In the genomic region with DNA sequence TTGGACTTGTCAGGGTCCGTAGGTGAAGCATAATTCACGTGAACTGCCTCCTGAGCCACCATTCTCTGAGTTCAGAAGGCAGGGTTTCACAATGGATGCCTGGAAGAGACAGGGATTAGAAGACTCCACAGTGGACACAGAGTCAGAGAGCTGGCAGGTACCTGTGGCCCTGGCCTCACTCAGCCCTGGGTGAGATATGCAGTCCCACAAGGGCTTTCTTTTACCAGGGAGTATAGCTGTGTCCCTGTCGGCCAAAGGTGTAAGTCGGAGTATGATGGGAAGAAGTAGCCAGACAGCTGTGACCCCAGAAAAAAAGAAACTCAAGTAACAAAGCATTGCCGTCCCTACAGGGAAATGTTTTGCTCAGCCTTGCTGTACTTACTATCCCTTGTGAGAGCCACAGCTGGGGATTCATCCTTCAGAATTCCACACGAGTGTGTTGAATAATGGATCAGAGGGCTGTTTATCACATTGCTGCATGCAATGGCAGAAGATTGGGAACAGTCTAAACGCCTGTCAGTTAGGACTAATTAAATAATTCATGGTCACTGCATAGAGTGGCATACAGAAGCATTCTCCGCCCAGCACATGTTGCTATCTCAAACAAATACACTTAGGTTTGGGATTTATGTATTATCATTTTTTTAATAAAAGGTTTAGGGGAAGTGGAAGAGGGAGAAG, we compare ENCODE assay signal across 21 mouse cellular contexts. TPM values are rescaled to one million over a fixed set of nuclear protein-coding genes. Genes with fewer than 3 reads are reported as not detected.
DNase-seq lines count a peak whose midpoint lies in the region; ATAC-seq lines count a peak whose summit lies in the region.
"Had no signal": no experiment of that assay in that cellular context is flagged by ENCODE, and none has a peak within 500 bp of the region (broad histone marks: within the 10 kb centered on the region; RNA-seq: fewer than 3 reads in every experiment).

No protein-coding gene starts in this region.

- H3K9me3 ChIP-seq in forebrain, embryonic 14.5 days (replicated peaks; ENCODE audit: control insufficient read depth, low read length): no peaks in the 10 kb centered on the region
- H3K9me3 ChIP-seq in forebrain, embryonic 11.5 days (ENCODE audit: control insufficient read depth, low read length): no peaks in the 10 kb centered on the region
- H3K9me3 ChIP-seq in hindbrain, embryonic 11.5 days (ENCODE audit: control insufficient read depth, low read length): no peaks in the 10 kb centered on the region
- H3K9me3 ChIP-seq in hindbrain, embryonic 13.5 days: no peaks in the 10 kb centered on the region
- no peaks in the 10 kb centered on the region for H3K9me3 ChIP-seq in hindbrain, embryonic 12.5 days (replicated peaks)
- no peaks in the 10 kb centered on the region for H3K9me3 ChIP-seq in midbrain, embryonic 16.5 days (replicated peaks; ENCODE audit: control insufficient read depth, low read length, poor library complexity, severe bottlenecking)
- H3K9me3 ChIP-seq: forebrain, embryonic 12.5 days had no signal

- no peaks in the 10 kb centered on the region for H3K27me3 ChIP-seq in forebrain, embryonic 14.5 days (replicated peaks; ENCODE audit: control insufficient read depth, insufficient read depth, low read length)
- H3K27me3 ChIP-seq in forebrain, embryonic 11.5 days (ENCODE audit: control insufficient read depth, insufficient read depth, low read length): no peaks in the 10 kb centered on the region
- H3K27me3 ChIP-seq in hindbrain, embryonic 11.5 days (ENCODE audit: control insufficient read depth, insufficient read depth, low read length): no peaks in the 10 kb centered on the region
- no peaks in the 10 kb centered on the region for H3K27me3 ChIP-seq in hindbrain, embryonic 13.5 days
- H3K27me3 ChIP-seq in hindbrain, embryonic 12.5 days: no peaks in the 10 kb centered on the region
- no peaks in the 10 kb centered on the region for H3K27me3 ChIP-seq in midbrain, embryonic 16.5 days (ENCODE audit: control insufficient read depth, insufficient read depth, low read depth, low read length)
- H3K27me3 ChIP-seq: forebrain, embryonic 12.5 days had no signal

- H3K4me1 ChIP-seq in forebrain, embryonic 14.5 days (ENCODE audit: control insufficient read depth, insufficient read depth, low read length): no peaks in the 10 kb centered on the region
- H3K4me1 ChIP-seq in forebrain, embryonic 11.5 days (replicated peaks; ENCODE audit: control insufficient read depth, insufficient read depth, low read length): no peaks in the 10 kb centered on the region
- H3K4me1 ChIP-seq in hindbrain, embryonic 11.5 days (replicated peaks; ENCODE audit: control insufficient read depth, insufficient read depth, low read length): 0 out of 2 replicates have a peak, but pooled peaks cover 2% of the 10 kb centered on the region
- peaks cover 12% of the 10 kb centered on the region for H3K4me1 ChIP-seq in hindbrain, embryonic 13.5 days (replicated peaks)
- peaks cover 10% of the 10 kb centered on the region for H3K4me1 ChIP-seq in hindbrain, embryonic 12.5 days
- peaks cover 7% of the 10 kb centered on the region; the same call in 1 of the 2 replicates for H3K4me1 ChIP-seq in midbrain, embryonic 16.5 days (ENCODE audit: control insufficient read depth, insufficient read depth, low read length)

- 50% methylated on average over 8 of the region's 8 CpGs for WGBS in forebrain, embryonic 14.5 days
- WGBS in forebrain, embryonic 11.5 days: 65% methylated on average over 8 of the region's 8 CpGs
- 57% methylated on average over 8 of the region's 8 CpGs for WGBS in hindbrain, embryonic 11.5 days
- 46% methylated on average over 8 of the region's 8 CpGs for WGBS in hindbrain, embryonic 13.5 days
- WGBS in hindbrain, embryonic 12.5 days: 54% methylated on average over 8 of the region's 8 CpGs
- WGBS in midbrain, embryonic 16.5 days: 40% methylated on average over 8 of the region's 8 CpGs

- DNase-seq in forebrain, embryonic 14.5 days (ENCODE audit: low spot score): peak; percentile 4
- DNase-seq in forebrain, embryonic 11.5 days (ENCODE audit: low spot score): no peak
- no peak for DNase-seq in hindbrain, embryonic 11.5 days (ENCODE audit: low spot score)
- no peak for DNase-seq in adrenal gland, postnatal 36 days
- DNase-seq in gastrocnemius, postnatal 36 days: no peak
- DNase-seq: adrenal gland, postnatal 14 days; cerebellum, adult 11 months; cerebellum, adult 9-11 months; gastrocnemius, postnatal 10 days; heart, postnatal 14 days; kidney, adult 11 months; kidney, postnatal 4 days; lung, embryonic 14.5 days; right cerebral cortex, adult 18-20 months; right cerebral cortex, postnatal 4 days; thymus, postnatal 14 days had no signal

- H3K9ac ChIP-seq in forebrain, embryonic 14.5 days (ENCODE audit: low read length): no peak overlapping the region
- no peak overlapping the region for H3K9ac ChIP-seq in forebrain, embryonic 11.5 days (ENCODE audit: low read length)
- no peak overlapping the region for H3K9ac ChIP-seq in hindbrain, embryonic 11.5 days (ENCODE audit: low read depth, low read length)
- H3K9ac ChIP-seq in hindbrain, embryonic 13.5 days: no peak overlapping the region
- no peak overlapping the region for H3K9ac ChIP-seq in hindbrain, embryonic 12.5 days
- H3K9ac ChIP-seq in midbrain, embryonic 16.5 days (ENCODE audit: low read depth, low read length): no peak overlapping the region
- H3K9ac ChIP-seq: forebrain, embryonic 12.5 days; liver, embryonic 14.5 days; lung, embryonic 14.5 days had no signal

- intact Hi-C loops in gastrocnemius, postnatal 36 days (cut with DNase I): no loop called here

- no peak overlapping the region for H3K4me3 ChIP-seq in forebrain, embryonic 14.5 days (ENCODE audit: low read depth, low read length)
- no peak overlapping the region for H3K4me3 ChIP-seq in forebrain, embryonic 11.5 days (ENCODE audit: low read depth, low read length)
- no peak overlapping the region for H3K4me3 ChIP-seq in hindbrain, embryonic 11.5 days (ENCODE audit: low read depth, low read length)
- no peak overlapping the region for H3K4me3 ChIP-seq in hindbrain, embryonic 13.5 days
- no peak overlapping the region for H3K4me3 ChIP-seq in hindbrain, embryonic 12.5 days
- no peak overlapping the region for H3K4me3 ChIP-seq in midbrain, embryonic 16.5 days (ENCODE audit: low read depth, low read length)
- H3K4me3 ChIP-seq: forebrain, embryonic 12.5 days had no signal

- H3K36me3 ChIP-seq in forebrain, embryonic 14.5 days (ENCODE audit: control insufficient read depth, insufficient read depth, low read length): no peaks in the 10 kb centered on the region
- no peaks in the 10 kb centered on the region for H3K36me3 ChIP-seq in forebrain, embryonic 11.5 days (ENCODE audit: control insufficient read depth, insufficient read depth, low read length)
- no peaks in the 10 kb centered on the region for H3K36me3 ChIP-seq in hindbrain, embryonic 11.5 days (ENCODE audit: control insufficient read depth, insufficient read depth, low read length)
- no peaks in the 10 kb centered on the region for H3K36me3 ChIP-seq in hindbrain, embryonic 13.5 days
- H3K36me3 ChIP-seq in hindbrain, embryonic 12.5 days: no peaks in the 10 kb centered on the region
- H3K36me3 ChIP-seq in midbrain, embryonic 16.5 days (ENCODE audit: control insufficient read depth, insufficient read depth, low read length): no peaks in the 10 kb centered on the region
- H3K36me3 ChIP-seq: forebrain, embryonic 12.5 days had no signal

- no peak overlapping the region for H3K4me2 ChIP-seq in forebrain, embryonic 14.5 days (ENCODE audit: low read length)
- H3K4me2 ChIP-seq in forebrain, embryonic 11.5 days (ENCODE audit: low read depth, low read length, severe bottlenecking): no peak overlapping the region
- no peak overlapping the region for H3K4me2 ChIP-seq in hindbrain, embryonic 11.5 days (replicated peaks; ENCODE audit: low read depth, low read length)
- H3K4me2 ChIP-seq in hindbrain, embryonic 13.5 days: no peak overlapping the region
- no peak overlapping the region for H3K4me2 ChIP-seq in hindbrain, embryonic 12.5 days (replicated peaks)
- H3K4me2 ChIP-seq in midbrain, embryonic 16.5 days (ENCODE audit: low read length): no peak overlapping the region
- H3K4me2 ChIP-seq: forebrain, embryonic 12.5 days; lung, embryonic 14.5 days had no signal

- no peak for ATAC-seq in forebrain, embryonic 14.5 days
- no peak for ATAC-seq in forebrain, embryonic 11.5 days (replicated peaks; ENCODE audit: low FRiP score)
- ATAC-seq in hindbrain, embryonic 11.5 days (ENCODE audit: low FRiP score): peak; percentile 35; the same call in 1 of the 2 replicates
- ATAC-seq in hindbrain, embryonic 13.5 days (ENCODE audit: low FRiP score): no peak; the same call in 1 of the 2 replicates
- ATAC-seq in hindbrain, embryonic 12.5 days (ENCODE audit: low FRiP score): 0 out of 2 replicates have a peak, but pooled peaks have one; percentile 61
- peak; percentile 72; the same call in 1 of the 2 replicates for ATAC-seq in midbrain, embryonic 16.5 days

- no peak overlapping the region for H3K27ac ChIP-seq in forebrain, embryonic 14.5 days (ENCODE audit: low read depth, low read length)
- no peak overlapping the region for H3K27ac ChIP-seq in forebrain, embryonic 11.5 days (ENCODE audit: low read depth, low read length)
- no peak overlapping the region; the same call in 1 of the 2 replicates for H3K27ac ChIP-seq in hindbrain, embryonic 11.5 days (ENCODE audit: low read depth, low read length)
- no peak overlapping the region for H3K27ac ChIP-seq in hindbrain, embryonic 13.5 days
- no peak overlapping the region for H3K27ac ChIP-seq in hindbrain, embryonic 12.5 days
- 0 out of 2 replicates have a peak overlapping the region, but pooled peaks have one; percentile 19 for H3K27ac ChIP-seq in midbrain, embryonic 16.5 days (ENCODE audit: low read length)
- H3K27ac ChIP-seq: forebrain, embryonic 12.5 days; liver, embryonic 14.5 days had no signal

RNA-seq across cellular contexts. Expression of a gene that starts 59.3 kb away (rescaled TPM):
- polyA plus RNA-seq in forebrain, embryonic 14.5 days (2014; fragmentation: Nextera tagmentation; extraction: Ambion mirVana): 76.6 and 84.4 TPM in 2 replicates
- 124 and 130 TPM in 2 replicates for polyA plus RNA-seq in forebrain, embryonic 11.5 days (2014; fragmentation: Nextera tagmentation; extraction: Ambion mirVana)
- 121 and 124 TPM in 2 replicates for polyA plus RNA-seq in hindbrain, embryonic 11.5 days (2014; fragmentation: Nextera tagmentation; extraction: Ambion mirVana)
- 80.1 and 80.9 TPM in 2 replicates for polyA plus RNA-seq in hindbrain, embryonic 13.5 days (2015; fragmentation: Nextera tagmentation; extraction: Ambion mirVana)
- 122 and 123 TPM in 2 replicates for polyA plus RNA-seq in hindbrain, embryonic 12.5 days (2016; fragmentation: Nextera tagmentation; extraction: Ambion mirVana)
- 64.7 and 73.2 TPM in 2 replicates for polyA plus RNA-seq in midbrain, embryonic 16.5 days (2015; fragmentation: Nextera tagmentation; extraction: Ambion mirVana)
- total RNA-seq in adrenal gland, postnatal 36 days (2021): 100 to 1,000 TPM in 1 of 2 experiments, 10 to 100 TPM in 1; 80.0 to 129 TPM
- 10 to 100 TPM; 11.6 to 19.3 TPM for total RNA-seq in gastrocnemius, postnatal 36 days (2021)

Comparison
In these comparisons a context has a peak if more than half of its experiments do, and no peak if none do; other contexts are left out.
1. ATAC-seq: peak in hindbrain, embryonic 11.5 days (single experiment), hindbrain, embryonic 12.5 days (single experiment) and midbrain, embryonic 16.5 days (single experiment); none in forebrain, embryonic 14.5 days (single experiment), forebrain, embryonic 11.5 days (single experiment) and hindbrain, embryonic 13.5 days (single experiment).